Mouse (Mus musculus): ENCODE results near the gene Atp6v1d.

Gene Atp6v1d

GRCm38 (mm10) chr12:78861496-78862253 is at the start of gene Atp6v1d, which contains the start of gene Eif2s1:
Gene Atp6v1d, minus strand, starts transcription at chr12:78861638.
Gene Eif2s1, plus strand, starts transcription at chr12:78861819.
- in situ Hi-C loops (cut with MboI, MseI) = loop anchor here (5.0 to 25.0 kb wide), 5 partner anchors 114 to 1917 kb away; partner anchors contain the start of genes Erh (in 1 of the 2), Gphn (in 1 of the 2), Mpp5 (in 1 of the 2) and Slc39a9 (in 1 of the 2)

GRCm38 (mm10) chr12:78910684-78911461 is 49.4 kb upstream of the Atp6v1d start:
- in situ Hi-C loops (cut with MboI, MseI) = loop anchor here in 1 of 2 experiments (5.0 to 10.0 kb wide), 2 partner anchors 61 to 94 kb away; partner anchors contain the start of gene Tmem229b

DNA sequence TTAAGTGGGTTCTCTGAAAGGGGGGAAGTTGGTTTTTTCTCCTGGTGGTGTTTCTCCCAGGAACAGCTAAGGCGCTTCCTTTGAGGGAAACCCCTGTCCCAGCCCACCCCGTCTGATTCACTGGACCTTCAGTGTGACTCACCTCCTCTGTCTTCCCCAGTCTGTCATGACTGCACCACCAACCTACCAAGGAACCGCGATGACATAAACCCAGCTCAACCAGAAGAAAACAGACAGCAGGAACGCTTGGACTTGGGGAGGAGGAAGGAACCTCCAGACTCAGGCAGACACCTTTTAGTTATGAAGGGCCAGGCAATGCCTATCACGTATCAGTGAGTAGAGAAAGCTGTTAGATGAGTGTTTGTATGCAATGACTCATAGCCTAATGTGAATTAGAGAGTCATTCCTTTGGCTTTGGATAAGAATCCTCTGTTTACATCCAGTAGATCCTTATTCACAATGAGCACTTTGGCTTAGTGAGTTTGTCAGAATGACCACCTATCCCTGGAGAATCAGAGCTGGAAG is 46.7 kb upstream of the Atp6v1d start:
- in situ Hi-C loops (cut with MboI, MseI) = no loop called here

DNA sequence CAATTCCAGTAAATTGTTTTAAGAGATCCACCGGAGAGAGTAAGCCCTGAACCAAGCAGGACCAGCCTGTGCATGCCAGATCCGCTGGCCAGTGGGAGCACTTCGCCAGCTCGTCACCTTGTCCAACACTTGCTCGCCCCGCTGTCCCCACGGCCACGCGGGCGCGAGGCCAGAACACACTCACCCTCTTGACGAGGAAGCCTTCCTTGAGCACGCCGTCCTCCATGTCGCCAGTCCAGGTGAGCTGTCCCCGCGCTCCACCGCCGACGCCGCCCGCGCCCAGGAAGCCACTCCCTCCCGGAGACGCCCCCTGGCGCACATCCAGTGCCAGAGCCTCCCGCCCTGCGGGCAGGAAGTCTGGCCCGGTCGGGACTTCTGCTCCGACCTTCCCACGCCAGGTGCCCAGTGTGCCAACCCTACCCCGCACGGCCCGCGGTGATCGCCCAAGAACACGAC is 45.3 kb upstream of the Atp6v1d start, which contains the start of gene Plek2:
Gene Plek2 (minus strand): TSS at position 258 of the 456 bp plus-strand sequence.
- in situ Hi-C loops (cut with MboI, MseI) = no loop called here

- in situ Hi-C loops (cut with MboI, MseI) = no loop called here
Observed at GRCm38 (mm10) chr12:78904499-78904898, 43.1 kb upstream of the Atp6v1d start.

- in situ Hi-C loops (cut with MboI, MseI) = no loop called here
Observed at GRCm38 (mm10) chr12:78903313-78903712, 41.9 kb upstream of the Atp6v1d start.

GRCm38 (mm10) chr12:78901467-78901866 is 40.0 kb upstream of the Atp6v1d start:
- in situ Hi-C loops (cut with MboI, MseI) = no loop called here

DNA sequence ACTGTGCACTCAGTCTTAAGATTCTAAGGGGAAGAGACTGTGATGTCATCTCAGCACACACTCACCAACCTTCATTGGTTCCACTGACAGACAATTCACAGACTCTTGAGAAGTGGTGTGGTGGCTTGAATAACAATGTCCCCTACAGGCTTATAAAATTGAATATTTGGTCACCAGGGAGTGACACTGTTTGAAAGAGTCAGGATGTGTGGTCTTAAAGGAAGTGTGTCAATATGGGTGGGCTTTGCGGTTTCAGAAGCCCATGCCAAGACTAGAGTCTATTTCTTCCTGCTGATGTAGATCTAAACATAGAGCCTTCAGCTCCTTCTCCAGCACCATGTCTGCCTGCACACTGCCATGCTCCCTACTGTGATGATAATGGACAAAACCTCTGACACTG is 36.4 kb upstream of the Atp6v1d start:
- in situ Hi-C loops (cut with MboI, MseI) = no loop called here

GRCm38 (mm10) chr12:78891149-78891548 is 29.7 kb upstream of the Atp6v1d start:
- in situ Hi-C loops (cut with MboI, MseI) = no loop called here

- in situ Hi-C loops (cut with MboI, MseI) = no loop called here
Observed at GRCm38 (mm10) chr12:78890062-78890461, 28.6 kb upstream of the Atp6v1d start.

DNA sequence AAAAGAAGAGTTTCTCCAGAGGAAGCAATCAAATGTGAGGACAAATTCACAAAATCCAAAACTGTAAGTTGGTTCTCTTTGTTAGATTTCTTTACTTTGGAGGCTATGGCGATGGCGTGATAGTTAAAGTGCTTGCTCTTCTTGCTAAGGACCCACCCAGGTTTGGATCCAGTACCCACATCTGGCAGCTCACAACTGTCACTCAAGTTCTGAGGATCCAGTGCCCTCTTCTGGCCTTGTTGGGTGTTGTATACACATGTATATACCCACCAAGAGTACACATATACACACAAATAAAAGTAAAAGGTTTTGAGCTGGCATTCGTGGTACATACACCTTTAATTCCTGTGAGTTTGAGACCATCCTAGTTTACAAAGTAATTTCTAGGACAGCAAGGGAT is 13.1 kb upstream of the Atp6v1d start:
- in situ Hi-C loops (cut with MboI, MseI) = loop anchor here in 1 of 2 experiments (25.0 kb wide), 2 partner anchors 637 to 1763 kb away; partner anchors contain the start of genes Erh, Gphn and Slc39a9

GRCm38 (mm10) chr12:78868115-78868514 is 6.7 kb upstream of the Atp6v1d start:
- in situ Hi-C loops (cut with MboI, MseI) = loop anchor here (10.0 to 25.0 kb wide), 3 partner anchors 631 to 1923 kb away; partner anchors contain the start of genes Erh (in 1 of the 2), Gphn (in 1 of the 2) and Slc39a9 (in 1 of the 2)

DNA sequence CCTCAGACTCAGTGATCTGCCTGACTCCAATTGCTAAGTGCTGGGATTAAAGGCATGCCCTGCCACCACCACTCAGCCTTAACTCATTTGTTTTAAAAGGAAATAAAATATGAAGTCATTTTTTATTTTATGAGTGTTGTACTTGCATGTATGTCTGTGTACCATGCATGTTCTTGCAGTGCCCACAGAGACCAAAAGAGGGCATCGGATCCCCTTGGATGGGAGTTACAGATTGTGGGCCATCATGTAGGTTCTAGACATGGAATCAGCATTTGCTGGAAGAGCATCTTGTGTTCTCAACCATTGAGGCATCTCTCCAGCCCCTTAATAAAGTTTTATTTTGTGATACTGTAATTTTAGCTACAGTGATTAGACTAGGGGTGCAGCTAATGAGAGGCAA is 4.0 kb upstream of the Atp6v1d start:
- in situ Hi-C loops (cut with MboI, MseI) = loop anchor here (10.0 to 25.0 kb wide), 3 partner anchors 628 to 1921 kb away; partner anchors contain the start of genes Erh (in 1 of the 2), Gphn (in 1 of the 2) and Slc39a9 (in 1 of the 2)

DNA sequence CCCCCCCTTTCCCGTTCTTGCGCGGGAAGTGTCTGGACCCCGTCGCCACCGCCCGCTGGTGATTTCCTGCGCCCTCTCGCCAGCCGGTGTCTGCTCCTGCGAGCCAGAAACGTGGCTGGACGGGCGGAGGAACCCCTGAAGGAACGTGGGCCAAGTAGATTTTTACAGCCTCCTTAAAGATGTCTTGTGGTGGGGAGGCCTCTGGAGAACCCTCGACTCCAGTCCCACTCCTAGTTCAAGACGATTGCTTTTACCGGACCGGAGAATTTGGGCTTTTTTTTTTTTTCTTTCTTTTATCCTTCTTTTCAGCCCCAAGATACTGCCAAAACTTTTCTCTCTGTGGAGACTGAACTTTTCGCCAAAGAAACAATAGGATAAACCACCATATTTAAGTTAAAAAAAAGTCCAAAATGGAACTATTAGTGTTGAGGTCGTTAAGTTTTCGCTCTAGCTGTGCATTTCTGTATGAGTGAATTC is 854 bp upstream of the Atp6v1d start:
- in situ Hi-C loops (cut with MboI, MseI) = loop anchor here (5.0 to 25.0 kb wide), 5 partner anchors 115 to 1917 kb away; partner anchors contain the start of genes Erh (in 1 of the 2), Gphn (in 1 of the 2), Mpp5 (in 1 of the 2) and Slc39a9 (in 1 of the 2)

GRCm38 (mm10) chr12:78860921-78861495 is 430 bp downstream of the Atp6v1d start:
- in situ Hi-C loops (cut with MboI, MseI) = loop anchor here (5.0 to 25.0 kb wide), 5 partner anchors 114 to 1916 kb away; partner anchors contain the start of genes Erh (in 1 of the 2), Gphn (in 1 of the 2), Mpp5 (in 1 of the 2) and Slc39a9 (in 1 of the 2)

GRCm38 (mm10) chr12:78848246-78848645 is 13.2 kb downstream of the Atp6v1d start:
- in situ Hi-C loops (cut with MboI, MseI) = no loop called here

DNA sequence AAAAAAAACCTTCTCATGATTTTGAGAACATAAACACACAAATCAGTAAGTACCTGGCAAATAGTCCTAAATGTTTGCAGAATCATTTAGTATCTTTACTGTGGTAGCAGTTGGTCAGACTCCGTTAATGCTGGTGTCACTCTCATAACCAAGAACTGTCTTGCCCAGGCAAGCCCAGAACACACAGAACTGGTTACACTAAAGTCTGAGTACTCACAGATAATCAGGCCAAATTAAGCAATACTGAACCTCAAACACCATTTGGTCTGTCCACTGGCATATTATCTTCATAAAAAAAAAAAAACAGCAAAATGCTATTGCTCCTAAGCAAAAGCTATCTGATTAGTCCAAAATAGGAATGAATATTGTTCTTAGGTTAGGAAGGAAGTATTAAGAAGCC is 19.0 kb downstream of the Atp6v1d start:
- in situ Hi-C loops (cut with MboI, MseI) = no loop called here

- in situ Hi-C loops (cut with MboI, MseI) = no loop called here
Observed at GRCm38 (mm10) chr12:78839906-78840305, 21.5 kb downstream of the Atp6v1d start.

DNA sequence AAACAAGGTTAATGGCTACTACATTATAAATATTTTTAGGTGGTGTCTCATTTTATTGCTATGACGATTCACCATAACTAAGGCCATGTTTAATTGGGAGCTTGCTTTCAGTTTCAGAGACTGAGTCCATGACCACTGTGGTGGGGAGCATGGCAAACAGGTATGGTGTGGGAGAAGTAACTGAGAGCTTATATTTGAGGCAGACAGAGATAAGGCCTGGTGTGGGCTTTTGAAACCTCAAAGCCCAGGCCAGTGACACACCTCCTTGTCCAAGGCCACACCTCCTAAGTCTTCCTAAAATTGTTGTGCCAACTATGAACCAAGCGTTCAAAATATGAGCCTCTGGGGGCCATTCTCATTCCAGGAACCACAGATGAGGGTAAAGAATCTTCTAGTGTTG is 26.9 kb downstream of the Atp6v1d start:
- in situ Hi-C loops (cut with MboI, MseI) = no loop called here

DNA sequence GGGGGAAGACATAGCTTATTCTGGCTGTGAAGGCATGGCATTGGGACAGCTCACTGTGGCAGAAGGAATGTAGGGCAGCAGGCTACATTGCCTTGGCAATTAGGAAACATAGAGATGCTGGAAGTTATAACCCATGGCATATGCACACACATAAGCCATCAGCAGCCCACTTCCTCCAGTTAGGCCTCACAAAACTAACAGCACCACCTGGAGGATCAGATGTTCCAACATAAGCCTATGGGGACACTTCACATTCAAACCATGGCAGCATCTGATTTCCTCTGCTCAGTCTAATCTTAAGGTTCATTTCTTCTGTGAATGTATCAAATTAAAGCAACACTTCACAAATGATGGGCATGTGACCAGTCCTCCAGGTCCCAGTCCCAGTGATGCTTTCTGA is 47.0 kb downstream of the Atp6v1d start:
- in situ Hi-C loops (cut with MboI, MseI) = no loop called here

- in situ Hi-C loops (cut with MboI, MseI) = no loop called here
Observed at GRCm38 (mm10) chr12:78801836-78802235, 59.6 kb downstream of the Atp6v1d start.

All from T-helper 17 cell (primary cell).